Comparison of ENCODE assay signal across 18 mouse cellular contexts in the genomic region with DNA sequence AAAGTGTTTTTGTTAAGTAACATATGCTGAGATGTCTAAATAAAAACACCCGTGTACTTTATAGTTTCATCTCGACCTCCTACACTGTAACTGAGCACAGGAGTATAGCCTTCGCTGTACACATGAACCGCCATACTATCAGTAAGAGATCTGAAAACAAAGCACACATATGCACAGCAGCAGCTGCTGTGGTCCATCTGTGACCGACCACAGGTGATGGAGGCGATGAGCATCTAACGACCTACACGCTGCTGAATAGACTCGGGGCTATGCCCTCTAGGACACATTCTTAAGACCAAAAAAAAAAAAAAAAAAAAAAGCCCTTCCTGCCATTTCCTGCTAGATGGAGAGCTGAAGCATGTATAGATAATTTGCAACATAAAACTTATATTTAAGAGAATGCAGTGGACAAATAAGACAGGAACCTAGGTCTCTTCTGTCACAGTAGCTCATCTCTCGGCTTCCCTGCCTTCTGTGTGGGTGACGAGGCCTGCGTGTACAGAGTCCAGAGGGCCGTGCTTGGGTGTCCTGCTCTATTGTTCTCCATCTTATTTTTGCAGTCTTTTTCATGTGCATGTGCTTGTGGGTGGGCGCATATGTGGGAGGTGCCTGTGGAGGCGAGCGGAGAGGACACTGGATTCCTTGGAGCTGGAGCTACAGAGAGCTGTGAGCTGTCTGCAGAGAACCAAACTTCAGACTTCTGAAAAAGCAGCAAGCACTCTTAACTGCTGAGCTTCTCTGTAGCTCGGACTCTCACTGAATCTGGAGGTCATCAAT. TPM values are rescaled to one million over a fixed set of nuclear protein-coding genes. Genes with fewer than 3 reads are reported as not detected.
A peak's percentile ranks its signal among the peaks of the same experiment; 100 is the strongest.
DNase-seq lines count a peak whose midpoint lies in the region; ATAC-seq and TF ChIP-seq lines count a peak whose summit lies in the region.
"Had no signal": no experiment of that assay in that cellular context is flagged by ENCODE, and none has a peak within 500 bp of the region (broad histone marks: within the 10 kb centered on the region; RNA-seq: fewer than 3 reads in every experiment).

No protein-coding gene starts in this region.

- H3K4me3 ChIP-seq in embryonic facial prominence, embryonic 15.5 days (replicated peaks), result no peak overlapping the region
- H3K4me3 ChIP-seq in embryonic facial prominence, embryonic 10.5 days, result no peak overlapping the region
- H3K4me3 ChIP-seq in kidney, postnatal 0 days (replicated peaks; ENCODE audit: low read depth, low read length), result no peak overlapping the region
- H3K4me3 ChIP-seq in neural tube, embryonic 11.5 days (ENCODE audit: low read depth, low read length), result no peak overlapping the region
- no peak overlapping the region for H3K4me3 ChIP-seq in neural tube, embryonic 15.5 days (replicated peaks)
- H3K4me3 ChIP-seq in myocyte, result no peak overlapping the region
- H3K4me3 ChIP-seq: forebrain, embryonic 13.5 days; heart, embryonic 10.5 days; stomach, embryonic 15.5 days had no signal

- H3K27ac ChIP-seq in embryonic facial prominence, embryonic 15.5 days (replicated peaks), result no peak overlapping the region
- H3K27ac ChIP-seq in embryonic facial prominence, embryonic 10.5 days (replicated peaks), result no peak overlapping the region
- H3K27ac ChIP-seq in kidney, postnatal 0 days, result no peak overlapping the region
- no peak overlapping the region for H3K27ac ChIP-seq in neural tube, embryonic 11.5 days (ENCODE audit: low read depth, low read length)
- H3K27ac ChIP-seq in neural tube, embryonic 15.5 days (replicated peaks), result no peak overlapping the region
- H3K27ac ChIP-seq: forebrain, embryonic 13.5 days; heart, embryonic 10.5 days; macrophage; stomach, embryonic 15.5 days had no signal

- DNase-seq in embryonic facial prominence, embryonic 10.5 days (ENCODE audit: low spot score), result no peak
- DNase-seq in kidney, postnatal 0 days (ENCODE audit: low spot score), result peak; percentile 36
- DNase-seq in kidney, postnatal 10 days, result no peak
- DNase-seq in neural tube, embryonic 11.5 days (ENCODE audit: low spot score), result no peak
- no peak for DNase-seq in spleen, postnatal 10 days (ENCODE audit: low spot score in 2 of 2)
- DNase-seq: cerebellum, adult 18-20 months; gastrocnemius, postnatal 10 days; lung, adult 2 months had no signal

- no peak for TF ChIP-seq POLR2A in myocyte (IDR thresholded peaks at IDR 0.05; ENCODE audit: insufficient read length, low read depth)

- 0 out of 2 replicates have a peak, but pooled peaks cover 5% of the 10 kb centered on the region for H3K4me1 ChIP-seq in embryonic facial prominence, embryonic 15.5 days
- H3K4me1 ChIP-seq in embryonic facial prominence, embryonic 10.5 days, result 0 out of 2 replicates have a peak, but pooled peaks cover 2% of the 10 kb centered on the region
- no peaks in the 10 kb centered on the region for H3K4me1 ChIP-seq in kidney, postnatal 0 days (replicated peaks; ENCODE audit: insufficient read depth, low read length)
- no peaks in the 10 kb centered on the region for H3K4me1 ChIP-seq in neural tube, embryonic 11.5 days (ENCODE audit: control insufficient read depth, insufficient read depth, low read length)
- H3K4me1 ChIP-seq in neural tube, embryonic 15.5 days, result peaks cover 27% of the 10 kb centered on the region
- H3K4me1 ChIP-seq: stomach, embryonic 15.5 days had no signal

- 81% methylated on average over 17 of the region's 17 CpGs for WGBS in embryonic facial prominence, embryonic 15.5 days
- 93% methylated on average over 17 of the region's 17 CpGs for whole genome bisulfite sequencing in embryonic facial prominence, embryonic 10.5 days
- WGBS in kidney, postnatal 0 days, result 70% methylated on average over 17 of the region's 17 CpGs
- WGBS in neural tube, embryonic 11.5 days, result 88% methylated on average over 17 of the region's 17 CpGs
- 79% methylated on average over 17 of the region's 17 CpGs for WGBS in neural tube, embryonic 15.5 days

- H3ac ChIP-seq in myocyte (ENCODE audit: control insufficient read depth, insufficient read length), result no peak overlapping the region

- no peaks in the 10 kb centered on the region for H3K27me3 ChIP-seq in embryonic facial prominence, embryonic 15.5 days
- H3K27me3 ChIP-seq in embryonic facial prominence, embryonic 10.5 days (replicated peaks; ENCODE audit: low read depth, poor library complexity, severe bottlenecking), result no peaks in the 10 kb centered on the region
- no peaks in the 10 kb centered on the region for H3K27me3 ChIP-seq in kidney, postnatal 0 days (ENCODE audit: insufficient read depth, low read length)
- no peaks in the 10 kb centered on the region for H3K27me3 ChIP-seq in neural tube, embryonic 11.5 days (ENCODE audit: control insufficient read depth, insufficient read depth, low read length)
- H3K27me3 ChIP-seq in neural tube, embryonic 15.5 days (replicated peaks), result no peaks in the 10 kb centered on the region
- no peaks in the 10 kb centered on the region for H3K27me3 ChIP-seq in myocyte (ENCODE audit: control insufficient read depth, insufficient read depth, insufficient read length)
- H3K27me3 ChIP-seq: forebrain, embryonic 13.5 days; Patski; stomach, embryonic 15.5 days had no signal

- no peak overlapping the region for H3K9ac ChIP-seq in embryonic facial prominence, embryonic 15.5 days
- H3K9ac ChIP-seq in kidney, postnatal 0 days (ENCODE audit: low read depth, low read length), result no peak overlapping the region
- H3K9ac ChIP-seq in neural tube, embryonic 11.5 days (ENCODE audit: low read length), result no peak overlapping the region
- H3K9ac ChIP-seq in neural tube, embryonic 15.5 days (replicated peaks), result no peak overlapping the region
- H3K9ac ChIP-seq: forebrain, embryonic 13.5 days; stomach, embryonic 15.5 days had no signal

- peaks cover 99% of the 10 kb centered on the region for H3K79me2 ChIP-seq in myocyte (ENCODE audit: control insufficient read depth, insufficient read depth)

- ATAC-seq in embryonic facial prominence, embryonic 15.5 days (ENCODE audit: insufficient number of reproducible peaks, low FRiP score, low TSS enrichment, low read depth), result 0 out of 2 replicates have a peak, but pooled peaks have one; percentile 19
- no peak for ATAC-seq in kidney, postnatal 0 days (replicated peaks; ENCODE audit: low FRiP score, low read depth)
- ATAC-seq in neural tube, embryonic 11.5 days (ENCODE audit: insufficient read depth, low FRiP score, low TSS enrichment), result 0 out of 2 replicates have a peak, but pooled peaks have one; percentile 35
- no peak for ATAC-seq in neural tube, embryonic 15.5 days (ENCODE audit: low FRiP score)
- ATAC-seq: forebrain, embryonic 13.5 days; intestine, postnatal 0 days; midbrain, embryonic 16.5 days; Patski had no signal

- H3K4me2 ChIP-seq in embryonic facial prominence, embryonic 15.5 days (replicated peaks), result no peak overlapping the region
- H3K4me2 ChIP-seq in kidney, postnatal 0 days (ENCODE audit: low read length), result no peak overlapping the region
- no peak overlapping the region for H3K4me2 ChIP-seq in neural tube, embryonic 11.5 days (ENCODE audit: low read depth)
- H3K4me2 ChIP-seq in neural tube, embryonic 15.5 days, result no peak overlapping the region
- no peak overlapping the region for H3K4me2 ChIP-seq in myocyte (ENCODE audit: low read depth)
- H3K4me2 ChIP-seq: forebrain, embryonic 13.5 days; stomach, embryonic 15.5 days had no signal

- no peaks in the 10 kb centered on the region for H3K9me3 ChIP-seq in embryonic facial prominence, embryonic 15.5 days (replicated peaks)
- no peaks in the 10 kb centered on the region for H3K9me3 ChIP-seq in embryonic facial prominence, embryonic 10.5 days
- no peaks in the 10 kb centered on the region for H3K9me3 ChIP-seq in kidney, postnatal 0 days (replicated peaks; ENCODE audit: low read length)
- no peaks in the 10 kb centered on the region for H3K9me3 ChIP-seq in neural tube, embryonic 11.5 days (ENCODE audit: control insufficient read depth, low read length)
- no peaks in the 10 kb centered on the region for H3K9me3 ChIP-seq in neural tube, embryonic 15.5 days (replicated peaks)
- H3K9me3 ChIP-seq: forebrain, embryonic 13.5 days; heart, embryonic 10.5 days; stomach, embryonic 15.5 days had no signal

- no peaks in the 10 kb centered on the region for H3K36me3 ChIP-seq in embryonic facial prominence, embryonic 15.5 days
- peaks cover 9% of the 10 kb centered on the region; the same call in 1 of the 2 replicates for H3K36me3 ChIP-seq in embryonic facial prominence, embryonic 10.5 days (replicated peaks)
- H3K36me3 ChIP-seq in kidney, postnatal 0 days (ENCODE audit: insufficient read depth, low read length), result no peaks in the 10 kb centered on the region
- no peaks in the 10 kb centered on the region for H3K36me3 ChIP-seq in neural tube, embryonic 11.5 days (ENCODE audit: control insufficient read depth, insufficient read depth, low read length)
- no peaks in the 10 kb centered on the region for H3K36me3 ChIP-seq in neural tube, embryonic 15.5 days
- no peaks in the 10 kb centered on the region for H3K36me3 ChIP-seq in myocyte (ENCODE audit: control insufficient read depth, insufficient read depth)
- H3K36me3 ChIP-seq: heart, embryonic 10.5 days; stomach, embryonic 15.5 days had no signal

- no peak for TF ChIP-seq CTCF in kidney, postnatal 0 days (IDR thresholded peaks at IDR 0.05; ENCODE audit: low read depth)

TF ChIP-seq in myocyte, 11 proteins besides CTCF, POLR2A, EP300 and RAD21 (continues in another document):
- TF ChIP-seq MAX (IDR thresholded peaks at IDR 0.05; ENCODE audit: low read depth), result no peak
- no peak for TF ChIP-seq SRF (IDR thresholded peaks at IDR 0.05; ENCODE audit: control insufficient read depth, insufficient read length, low read depth)
- no peak for TF ChIP-seq USF1 (IDR thresholded peaks at IDR 0.05; ENCODE audit: low read depth)
- no peak for TF ChIP-seq CEBPB (IDR thresholded peaks at IDR 0.05; ENCODE audit: insufficient read depth, poor library complexity, severe bottlenecking)

RNA-seq across cellular contexts. Expression of a gene that starts 35.7 kb away (rescaled TPM):
- polyA plus RNA-seq in embryonic facial prominence, embryonic 15.5 days (2015; fragmentation: Nextera tagmentation; extraction: Ambion mirVana), result 19.4 and 19.6 TPM in 2 replicates
- polyA plus RNA-seq in embryonic facial prominence, embryonic 10.5 days (2016; fragmentation: Nextera tagmentation; extraction: Ambion mirVana), result 16.7 and 17.5 TPM in 2 replicates
- 15.3 and 16.2 TPM in 2 replicates for polyA plus RNA-seq in kidney, postnatal 0 days (2015; fragmentation: Nextera tagmentation; extraction: Ambion mirVana)
- polyA plus RNA-seq in neural tube, embryonic 11.5 days (2014; fragmentation: Nextera tagmentation; extraction: Ambion mirVana), result 39.8 and 40.4 TPM in 2 replicates
- polyA plus RNA-seq in neural tube, embryonic 15.5 days (2015; fragmentation: Nextera tagmentation; extraction: Ambion mirVana), result 22.8 and 28.4 TPM in 2 replicates
- 15.4 TPM for polyA plus RNA-seq in myocyte (2012; fragmentation: generic; extraction: Trizol)

RNA-seq across cellular contexts. Expression of a gene that starts 54.5 kb away (rescaled TPM):
- 40.0 and 41.7 TPM in 2 replicates for polyA plus RNA-seq in embryonic facial prominence, embryonic 15.5 days (2015; fragmentation: Nextera tagmentation; extraction: Ambion mirVana)
- 88.8 and 89.1 TPM in 2 replicates for polyA plus RNA-seq in embryonic facial prominence, embryonic 10.5 days (2016; fragmentation: Nextera tagmentation; extraction: Ambion mirVana)
- polyA plus RNA-seq in kidney, postnatal 0 days (2015; fragmentation: Nextera tagmentation; extraction: Ambion mirVana), result 28.6 and 32.0 TPM in 2 replicates
- polyA plus RNA-seq in neural tube, embryonic 11.5 days (2014; fragmentation: Nextera tagmentation; extraction: Ambion mirVana), result 80.8 and 84.5 TPM in 2 replicates
- polyA plus RNA-seq in neural tube, embryonic 15.5 days (2015; fragmentation: Nextera tagmentation; extraction: Ambion mirVana), result 25.2 and 32.9 TPM in 2 replicates
- polyA plus RNA-seq in myocyte (2012; fragmentation: generic; extraction: Trizol), result 5.2 TPM

Comparison
In these comparisons a context has a peak if more than half of its experiments do, and no peak if none do; other contexts are left out.
1. ATAC-seq: peak in embryonic facial prominence, embryonic 15.5 days (single experiment) and neural tube, embryonic 11.5 days (single experiment); none in kidney, postnatal 0 days (single experiment) and neural tube, embryonic 15.5 days (single experiment).